Mouse (Mus musculus): ENCODE results near the gene Fbxl13.

Gene Fbxl13

DNA sequence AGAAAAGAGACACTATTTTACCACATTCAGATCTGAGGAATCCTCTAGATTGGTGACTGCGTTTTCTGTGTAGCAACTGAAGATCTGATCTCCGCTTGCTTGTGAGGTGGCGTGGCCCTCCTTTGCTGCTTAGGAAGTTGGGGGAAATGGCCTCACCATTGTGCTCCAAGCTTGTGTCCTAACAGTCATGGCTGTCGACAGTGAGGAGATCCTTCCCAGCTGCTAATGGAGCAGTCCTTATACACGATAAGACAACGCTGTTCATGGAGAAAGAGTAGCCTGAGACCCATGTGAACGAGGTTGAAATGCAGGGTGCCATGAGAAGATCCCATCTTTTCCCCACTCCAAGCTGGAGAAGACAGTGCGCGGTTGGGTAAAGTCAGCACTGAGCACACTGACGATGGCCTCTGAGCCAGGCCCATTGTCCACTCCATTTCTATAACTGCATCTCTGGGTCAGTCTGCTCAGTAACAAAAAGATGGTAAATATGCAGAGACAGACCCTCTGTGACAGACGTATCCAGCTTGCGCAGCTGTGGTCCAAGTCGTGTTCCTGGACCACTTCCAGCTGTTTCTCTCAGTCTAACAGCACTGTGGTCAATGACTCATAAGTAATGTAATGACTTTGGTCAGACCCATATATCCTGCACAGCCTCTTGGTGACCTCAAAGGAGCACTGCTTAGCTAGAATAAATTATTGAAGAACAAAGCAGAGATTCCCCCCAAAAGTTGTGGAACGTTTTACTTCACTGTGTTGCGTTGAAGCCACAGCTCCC is 117.2 kb downstream of the Fbxl13 start:
- intact Hi-C loops (cut with DNase I) = no loop called here

DNA sequence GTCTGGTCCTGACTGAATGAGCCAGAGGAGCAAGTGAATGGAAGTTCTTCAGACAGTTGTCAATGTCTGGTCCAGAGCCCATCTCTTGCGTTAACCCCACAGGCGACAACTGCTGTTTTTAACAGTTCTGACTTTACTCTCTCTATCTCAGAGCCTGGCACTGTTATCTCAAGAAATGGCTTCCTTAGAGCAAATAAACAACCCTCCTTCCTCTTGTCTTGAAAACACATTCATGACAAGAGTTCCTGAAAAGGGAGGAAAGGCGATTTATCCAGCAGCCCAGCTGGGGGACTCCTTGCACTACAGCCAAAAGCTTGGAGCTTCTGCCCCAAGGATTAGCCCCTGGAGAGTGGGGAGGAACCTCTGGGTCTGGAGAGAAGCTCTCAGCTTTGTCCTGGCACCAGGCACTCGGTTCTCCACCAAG is 117.9 kb downstream of the Fbxl13 start:
- intact Hi-C loops (cut with DNase I) = no loop called here

DNA sequence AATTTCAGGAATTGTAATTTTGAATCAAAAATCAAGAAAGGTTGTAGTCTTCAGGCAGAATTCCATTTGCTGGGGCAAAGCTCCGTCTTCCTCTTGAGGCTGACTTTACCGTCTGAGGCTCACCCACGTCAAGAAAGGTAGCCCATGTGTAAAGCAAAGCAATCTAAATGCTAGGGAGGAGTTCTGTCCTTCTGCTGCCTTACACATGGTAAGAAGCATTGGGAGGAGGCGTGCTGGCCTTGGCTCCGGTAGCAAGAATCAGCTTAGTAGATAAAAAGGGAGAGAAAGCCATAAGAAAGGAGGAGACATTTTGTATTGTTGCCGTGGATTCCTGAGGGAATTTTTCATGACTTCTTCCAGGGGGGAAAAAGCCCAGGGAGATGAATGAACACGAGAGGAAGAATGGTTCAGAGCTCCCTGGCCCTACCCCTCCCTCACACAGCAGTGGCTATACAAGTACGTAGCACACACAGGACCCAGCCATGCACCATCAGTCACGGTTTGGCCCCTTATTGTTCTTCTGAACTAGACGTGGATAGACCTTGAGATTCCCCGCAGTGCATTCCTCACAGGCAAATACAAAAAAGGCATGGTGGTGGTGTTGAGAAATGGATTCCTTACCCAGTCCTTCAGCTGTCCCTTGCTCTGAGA is 118.5 kb downstream of the Fbxl13 start:
- intact Hi-C loops (cut with DNase I) = no loop called here

DNA sequence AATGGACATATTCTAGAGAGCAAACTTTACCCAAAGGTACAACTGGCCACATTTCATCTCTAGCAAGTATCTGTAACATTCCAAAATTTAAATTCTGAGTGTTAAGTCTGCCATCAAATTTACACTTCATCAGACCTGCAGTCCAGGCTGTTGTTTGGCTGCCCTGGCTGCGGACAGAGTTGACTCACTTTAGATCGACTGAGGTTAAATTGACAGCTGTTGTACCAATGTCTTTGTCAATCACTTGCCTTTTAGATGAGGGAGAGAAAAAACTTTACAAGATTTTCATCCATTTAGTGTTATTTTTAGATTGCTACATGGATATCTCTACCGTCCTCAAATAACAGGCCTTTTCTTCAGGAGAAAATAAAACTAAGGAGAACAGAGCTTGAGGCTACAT is 126.3 kb downstream of the Fbxl13 start:
- intact Hi-C loops (cut with DNase I) = no loop called here

DNA sequence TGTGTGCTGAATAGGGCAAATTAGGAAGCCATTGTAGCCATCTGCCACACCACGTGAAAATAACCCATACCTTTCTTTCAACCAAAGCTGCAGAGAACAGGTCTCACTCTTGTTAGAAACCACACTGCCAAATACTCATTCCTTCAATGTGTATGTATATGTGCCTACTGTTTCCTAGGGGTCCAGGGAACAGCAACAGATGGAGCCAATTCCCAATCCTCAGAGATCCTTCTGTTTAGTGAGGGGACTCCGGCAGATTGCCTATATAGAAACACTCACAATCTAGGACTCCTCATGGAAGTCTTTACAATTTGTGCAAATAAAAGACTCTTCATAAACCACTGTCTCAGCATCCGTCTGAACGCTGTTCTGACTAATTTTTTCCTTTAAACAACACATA is 127.2 kb downstream of the Fbxl13 start:
- intact Hi-C loops (cut with DNase I) = no loop called here

DNA sequence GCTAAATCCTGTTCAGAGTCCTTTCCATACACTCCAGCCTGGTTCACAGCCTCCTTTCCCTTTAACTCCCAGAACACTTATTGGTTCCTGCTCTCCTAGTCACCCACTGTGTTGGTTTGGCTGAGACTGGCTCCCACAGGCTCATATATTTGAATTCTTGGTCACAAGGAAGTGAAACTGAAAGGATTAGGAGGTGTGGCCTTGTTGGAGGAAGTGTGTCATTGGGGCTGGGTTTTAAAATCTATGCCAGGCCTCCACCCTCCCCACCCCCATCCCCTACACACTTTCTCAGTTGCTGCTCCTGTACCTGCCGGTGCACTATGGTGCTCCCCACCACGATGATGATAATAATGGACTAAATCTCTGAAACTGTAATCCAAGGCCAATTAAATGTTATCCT is 127.9 kb downstream of the Fbxl13 start:
- intact Hi-C loops (cut with DNase I) = no loop called here

DNA sequence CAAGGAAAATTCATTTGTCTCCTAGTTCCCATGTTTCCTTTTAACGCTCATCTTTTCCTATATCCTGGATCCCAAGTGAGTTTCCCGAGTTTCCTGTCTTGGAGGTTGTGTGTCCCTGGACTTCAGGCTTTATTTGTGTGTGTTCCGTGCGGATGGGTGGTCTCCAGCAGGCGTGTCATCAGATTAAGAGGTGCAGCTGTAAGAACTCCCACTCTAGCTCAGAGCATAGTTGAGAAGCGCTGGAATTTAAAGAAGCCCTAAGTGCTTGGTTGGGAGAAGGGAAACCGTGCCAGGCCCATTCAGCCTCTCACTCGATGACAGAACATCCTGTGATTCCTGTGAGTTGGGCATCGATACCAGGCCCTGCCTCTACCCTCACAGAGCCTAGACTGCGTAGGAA is 132.1 kb downstream of the Fbxl13 start:
- intact Hi-C loops (cut with DNase I) = no loop called here

DNA sequence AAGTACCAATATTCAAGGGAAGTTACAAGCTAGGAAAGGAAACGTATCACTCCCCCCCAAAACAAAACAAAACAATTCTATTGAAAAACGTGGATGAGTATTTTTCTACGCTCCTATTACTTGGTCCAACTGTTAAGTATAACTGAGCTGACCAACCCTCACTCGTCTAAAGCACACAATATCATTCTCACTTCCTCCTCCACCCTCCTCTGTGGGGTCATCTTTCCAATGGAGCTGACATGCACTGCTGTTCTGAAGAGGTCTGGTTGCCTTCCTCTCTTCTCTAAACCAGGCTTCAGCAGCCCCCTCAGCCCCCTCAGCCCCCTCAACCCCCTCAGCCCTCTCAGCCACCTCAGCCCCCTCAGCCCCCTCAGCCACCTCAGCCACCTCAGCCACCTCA is 135.6 kb downstream of the Fbxl13 start:
- intact Hi-C loops (cut with DNase I) = no loop called here

DNA sequence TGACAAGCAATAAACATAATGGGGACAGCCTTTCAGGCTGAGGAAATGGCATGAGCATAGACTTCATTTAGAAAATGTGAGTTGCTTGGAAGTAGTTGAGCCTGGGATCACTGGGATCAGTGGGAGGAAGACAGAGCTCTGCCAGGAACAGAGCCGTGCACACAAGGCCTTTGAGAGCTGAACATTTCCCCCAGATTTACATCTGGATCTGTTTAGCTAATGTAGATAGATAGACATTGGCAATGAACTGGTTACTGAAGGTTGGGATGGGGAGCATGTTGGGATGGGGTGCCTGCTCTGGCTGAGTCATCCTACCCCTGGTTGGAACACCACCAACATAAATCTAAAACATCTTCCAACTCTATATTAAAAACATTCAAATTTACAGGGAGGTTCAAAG is 138.5 kb downstream of the Fbxl13 start:
- intact Hi-C loops (cut with DNase I) = no loop called here

DNA sequence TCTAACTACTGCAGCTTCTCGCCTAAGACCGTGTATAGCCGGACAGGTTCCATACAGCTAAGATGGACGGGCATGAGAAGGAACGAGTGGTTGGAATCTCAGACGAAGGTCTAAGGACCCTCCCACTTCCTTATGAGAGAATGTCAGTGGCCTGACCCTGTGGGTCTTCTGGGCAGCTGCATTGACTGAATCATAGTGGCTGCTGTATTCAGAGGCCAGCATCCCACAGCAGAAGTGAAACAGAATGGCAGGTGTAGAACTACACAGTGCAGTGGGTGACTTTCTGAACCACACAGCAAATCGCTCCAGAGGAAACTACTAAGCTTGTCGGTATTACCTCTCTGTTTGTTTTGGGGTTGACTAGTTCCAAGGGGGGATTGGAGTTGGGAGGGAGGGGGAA is 140.3 kb downstream of the Fbxl13 start:
- intact Hi-C loops (cut with DNase I) = no loop called here

DNA sequence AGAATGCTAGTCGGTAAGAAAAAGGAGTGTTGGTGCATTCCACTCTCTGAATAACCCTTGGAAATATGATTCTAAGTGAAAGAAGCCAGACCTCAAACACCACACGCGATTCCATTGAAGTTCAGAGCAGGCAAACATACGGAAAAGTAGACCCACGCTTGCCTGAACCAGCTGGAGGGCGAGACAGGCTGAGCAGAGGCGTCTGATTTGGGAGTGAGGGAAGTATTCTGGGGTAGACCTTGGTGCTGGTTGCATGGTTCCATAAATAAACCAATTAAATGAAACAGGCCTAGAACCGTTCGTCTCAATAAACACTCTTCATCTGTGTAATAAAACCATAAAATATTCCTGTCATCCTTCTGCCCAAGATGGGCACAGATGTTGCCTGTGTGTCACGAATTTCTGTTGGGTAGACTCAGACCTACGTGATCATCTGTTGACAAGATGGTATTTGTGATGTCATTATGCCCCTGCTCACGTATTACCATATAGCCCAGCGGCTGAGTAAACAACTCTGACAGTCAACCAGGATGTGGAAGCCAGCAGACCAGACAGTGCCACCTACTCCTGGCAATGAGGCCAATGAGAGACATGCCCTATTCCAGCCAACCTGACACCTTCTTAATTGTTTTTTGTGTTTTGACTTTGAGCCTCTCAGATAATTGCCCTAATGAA is 142.4 kb downstream of the Fbxl13 start:
- intact Hi-C loops (cut with DNase I) = no loop called here

DNA sequence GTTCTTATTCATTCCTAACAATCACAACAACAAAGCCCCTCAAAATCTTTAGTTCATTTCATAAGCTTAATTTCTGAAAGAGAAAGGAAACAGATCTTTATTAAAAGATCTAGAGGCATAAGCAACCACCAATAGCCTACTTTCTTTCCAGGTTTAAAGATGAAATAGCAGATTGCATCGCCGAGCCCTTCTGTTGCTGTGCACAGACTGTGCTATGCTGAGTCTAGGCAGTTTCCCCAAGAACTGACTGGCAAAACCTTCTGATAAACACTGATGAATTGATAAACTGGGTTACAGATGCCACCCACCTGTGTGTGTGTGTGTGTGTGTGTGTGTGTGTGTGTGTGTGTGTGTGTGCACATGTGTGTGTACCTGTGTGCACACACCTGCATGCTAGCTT is 144.5 kb downstream of the Fbxl13 start:
- intact Hi-C loops (cut with DNase I) = no loop called here

DNA sequence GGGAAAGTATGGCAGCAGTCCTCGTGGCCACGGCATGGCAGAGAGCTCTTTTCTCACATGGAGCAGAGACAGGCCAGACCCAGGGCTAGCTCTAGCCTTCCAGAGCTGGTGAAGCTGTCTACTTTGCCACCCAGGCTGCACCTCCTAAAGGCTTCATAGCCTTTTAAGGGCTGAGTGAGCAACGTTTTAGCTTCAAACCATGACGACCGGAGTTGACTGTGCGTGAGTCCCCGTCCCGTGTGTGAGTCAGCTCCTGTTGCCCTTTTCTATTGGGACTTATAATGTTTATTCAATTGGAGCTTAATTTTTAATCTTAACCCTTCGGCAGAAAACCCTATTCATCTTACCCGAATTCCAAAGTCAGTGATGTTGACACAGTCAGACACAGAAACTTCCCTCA is 145.3 kb downstream of the Fbxl13 start:
- intact Hi-C loops (cut with DNase I) = no loop called here

DNA sequence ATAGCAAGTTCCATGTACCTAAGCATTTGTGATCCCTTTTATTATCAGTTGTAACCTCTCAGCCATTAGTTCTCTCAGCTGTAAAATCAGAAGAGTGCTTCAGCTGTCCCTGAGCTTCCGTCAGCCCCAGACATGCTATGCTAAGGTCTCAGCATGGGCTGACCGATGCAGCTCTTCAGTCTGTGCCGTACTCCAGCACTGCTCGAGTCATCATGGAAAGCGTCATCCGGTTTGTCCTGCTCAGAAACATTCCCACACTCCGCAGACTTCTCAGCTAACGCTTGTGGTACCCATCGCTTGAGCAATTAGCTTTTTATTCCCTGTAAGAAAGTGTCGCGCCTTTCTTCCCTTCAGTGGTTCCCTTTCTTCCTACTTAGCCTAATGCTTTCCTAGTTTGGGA is 146.5 kb downstream of the Fbxl13 start:
- intact Hi-C loops (cut with DNase I) = no loop called here

DNA sequence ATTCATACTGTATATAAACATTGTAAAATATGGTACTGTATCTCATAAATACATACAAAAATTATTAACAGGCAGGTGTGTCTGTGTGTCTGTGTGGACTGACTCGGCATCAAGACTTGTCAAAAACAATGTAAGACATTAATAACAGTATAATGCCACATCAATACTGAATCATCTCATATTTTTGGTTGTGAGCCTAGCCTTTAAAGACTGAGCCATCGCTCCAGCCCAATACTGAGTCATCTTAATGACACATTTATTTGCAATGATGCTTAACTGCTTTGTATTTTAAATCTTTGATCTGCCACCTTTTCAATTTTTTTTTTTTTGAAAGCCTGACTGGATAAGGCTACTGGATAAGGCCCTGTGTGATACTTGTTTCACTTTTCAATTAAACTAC is 146.9 kb downstream of the Fbxl13 start:
- intact Hi-C loops (cut with DNase I) = no loop called here

DNA sequence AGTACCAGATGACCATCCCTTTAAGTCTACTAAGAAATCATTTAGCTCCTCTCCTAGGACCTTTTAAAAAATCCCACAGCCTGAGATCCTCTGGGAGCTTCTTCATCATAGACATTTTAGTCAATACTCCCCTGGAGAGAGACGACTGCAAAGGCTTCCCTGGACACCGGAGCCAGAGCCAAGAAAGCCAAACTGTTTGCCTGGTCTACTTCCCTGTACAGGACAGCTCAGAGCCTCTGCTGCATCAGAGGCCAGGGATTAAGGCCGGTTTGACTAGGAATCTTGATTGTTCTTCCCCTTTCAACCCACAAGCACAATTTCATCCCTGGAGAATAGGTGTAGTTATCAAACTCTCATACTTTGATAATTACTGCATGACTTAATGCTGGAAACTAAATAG is 148.6 kb downstream of the Fbxl13 start:
- intact Hi-C loops (cut with DNase I) = no loop called here

DNA sequence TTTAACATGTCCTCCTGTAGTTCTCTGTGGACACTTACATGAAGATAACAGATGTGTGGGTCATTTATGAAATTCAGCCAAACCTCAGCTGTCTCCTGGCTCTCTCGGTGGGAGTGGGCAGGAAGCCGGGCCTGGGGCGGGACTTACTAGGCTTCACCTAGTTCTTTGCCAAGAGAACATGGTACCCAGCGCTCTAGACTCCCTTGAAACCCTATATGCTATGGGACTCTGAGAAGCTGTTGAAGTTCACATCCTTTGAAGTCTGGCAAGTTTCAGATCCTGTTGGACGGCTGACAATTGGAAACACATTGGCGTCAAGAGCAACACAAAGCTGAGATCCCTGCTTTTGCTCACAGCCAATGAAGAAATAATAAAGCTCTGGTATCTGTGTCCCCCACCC is 149.1 kb downstream of the Fbxl13 start:
- intact Hi-C loops (cut with DNase I) = no loop called here

DNA sequence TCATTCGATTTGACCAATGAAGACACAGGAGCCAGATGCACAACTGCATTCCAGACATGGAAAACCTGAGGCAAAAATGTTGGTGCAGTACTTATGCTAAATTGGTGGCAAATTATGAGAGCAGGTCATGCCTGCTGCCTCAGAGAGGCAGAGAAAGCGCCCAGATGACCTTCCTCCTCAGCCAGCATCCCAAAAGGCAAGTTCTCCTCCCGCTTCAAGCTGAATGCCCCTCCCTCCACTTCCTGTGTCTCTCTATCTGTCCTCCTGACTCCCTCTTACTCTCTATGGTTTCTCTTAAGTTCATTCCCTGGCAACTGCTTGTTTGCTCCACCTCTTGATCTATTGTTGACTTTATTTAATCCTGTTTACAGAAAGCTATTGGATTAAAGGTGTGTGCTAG is 150.7 kb downstream of the Fbxl13 start:
- intact Hi-C loops (cut with DNase I) = no loop called here

DNA sequence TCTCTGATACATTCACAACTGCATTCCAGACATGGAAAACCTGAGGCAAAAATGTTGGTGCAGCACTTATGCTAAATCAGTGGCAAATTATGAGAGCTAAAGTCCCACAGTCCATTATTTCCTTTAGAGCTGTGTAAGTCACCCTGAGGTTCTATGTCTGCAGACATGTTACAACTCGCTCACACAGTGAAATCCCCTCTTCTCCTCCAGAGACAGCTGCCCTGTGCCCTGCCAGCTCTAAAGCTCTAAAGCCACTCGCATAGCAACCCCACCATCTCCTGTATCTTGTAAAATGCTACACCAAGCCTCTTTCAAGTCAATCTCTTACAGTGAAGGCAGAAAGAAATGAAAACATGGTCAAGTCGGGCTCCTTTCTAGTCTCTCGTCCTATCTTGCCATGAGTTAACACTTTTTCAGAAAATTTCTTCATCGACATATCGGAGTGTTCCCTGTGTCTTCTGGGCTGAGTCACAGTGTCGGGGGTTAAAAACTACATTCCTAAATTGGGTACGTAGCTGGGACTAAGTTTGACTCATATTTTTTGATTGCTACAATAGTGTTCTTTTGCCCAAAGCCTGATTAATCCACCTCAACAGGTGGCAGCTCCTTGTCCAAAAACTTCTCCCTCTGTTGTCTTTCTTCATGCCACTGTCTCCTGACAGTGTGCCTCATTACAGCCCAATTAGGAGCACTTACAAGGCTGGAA is 152.0 kb downstream of the Fbxl13 start:
- intact Hi-C loops (cut with DNase I) = no loop called here

DNA sequence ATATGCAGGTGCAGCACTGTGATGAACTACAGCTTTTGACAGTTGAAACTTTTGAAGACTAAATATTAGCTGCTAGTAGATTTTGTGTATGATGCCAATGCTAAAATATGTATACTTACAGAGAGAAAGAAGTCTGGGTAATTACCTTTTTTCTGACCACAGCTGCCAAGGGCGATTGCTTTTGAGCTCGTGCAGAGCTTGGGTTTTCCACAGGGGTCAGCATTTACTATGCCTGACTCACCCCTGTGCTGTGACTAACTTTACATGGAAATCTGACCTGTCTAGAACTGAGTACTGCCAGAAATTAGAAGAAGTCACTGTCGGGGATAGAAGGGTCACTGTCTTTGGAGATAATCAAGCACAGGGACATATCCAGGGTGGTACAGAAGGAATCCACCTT is 153.2 kb downstream of the Fbxl13 start:
- intact Hi-C loops (cut with DNase I) = no loop called here

DNA sequence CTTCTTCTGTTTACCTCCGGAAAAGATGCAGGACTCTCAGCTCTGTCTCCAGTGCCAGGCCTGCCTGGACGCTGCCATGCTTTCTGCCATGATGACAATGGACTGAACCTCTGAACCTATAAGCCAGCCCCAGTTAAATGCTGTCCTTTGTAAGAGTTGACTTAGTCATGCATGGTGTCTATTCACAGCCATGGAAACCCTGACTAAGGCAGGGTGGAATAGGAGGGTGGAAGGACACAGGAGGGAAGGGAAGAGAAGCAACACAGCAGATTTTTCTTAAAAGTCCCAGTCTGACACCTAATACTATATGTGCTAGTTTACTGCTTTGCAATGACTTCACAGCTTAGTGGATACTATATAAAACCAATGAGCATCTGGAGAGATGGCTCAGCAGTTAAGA is 154.0 kb downstream of the Fbxl13 start:
- intact Hi-C loops (cut with DNase I) = no loop called here

DNA sequence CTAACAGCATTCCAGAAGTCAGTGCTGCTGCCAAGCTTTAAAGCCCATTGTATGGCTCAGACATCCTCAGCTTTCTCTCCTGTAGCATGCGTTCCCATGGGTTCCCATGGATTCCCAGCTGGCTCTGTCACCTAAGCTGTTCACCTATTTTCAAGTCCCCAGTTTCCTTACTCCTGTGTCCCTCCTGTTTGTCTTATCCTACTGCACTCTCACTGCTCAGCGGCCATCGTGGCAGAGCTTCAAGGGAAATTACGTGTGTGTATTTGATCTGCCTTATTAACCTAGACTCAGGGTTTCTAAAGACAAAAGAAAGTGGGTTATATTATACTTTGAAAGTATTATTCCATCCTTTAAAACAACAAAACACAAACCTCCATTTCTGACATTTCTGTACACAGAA is 156.3 kb downstream of the Fbxl13 start:
- intact Hi-C loops (cut with DNase I) = no loop called here

Data from adrenal gland (tissue).